Mouse (Mus musculus) cerebellum, postnatal 10 days (tissue): Measurements from ENCODE around the gene Ooep.
"Not testable (repeated sequence)": the region's sequence is repeated elsewhere in the genome, so short reads cannot be mapped to it uniquely, and the experiment has no call there.

Experiments used
- DNase-seq, 2 experiments: peaks; one replicate each; pipeline ENCODE4 v3.0.0; 2021; ENCODE audit warnings: mixed read lengths in 2 of 2

Gene Ooep

GRCm38 (mm10) chr9:78365850-78366544, 12.5 kb downstream of the Ooep start:
- no peak for DNase-seq

- no peak for DNase-seq
These were observed 13.8 kb downstream of the Ooep start for GRCm38 (mm10) chr9:78364701-78365100.

GRCm38 (mm10) chr9:78363374-78363773, 15.2 kb downstream of the Ooep start:
- no peak for DNase-seq

- no peak for DNase-seq
These were observed 18.0 kb downstream of the Ooep start for GRCm38 (mm10) chr9:78360484-78360872.

GRCm38 (mm10) chr9:78359750-78360483, 18.6 kb downstream of the Ooep start:
- no peak for DNase-seq

- peak; percentile 83 to 86 for DNase-seq
These were observed 20.5 kb downstream of the Ooep start for GRCm38 (mm10) chr9:78358053-78358452.

GRCm38 (mm10) chr9:78355611-78356010, 22.9 kb downstream of the Ooep start, which contains the start of gene Gsta2:
Gene Gsta2, minus strand, starts transcription at chr9:78355788.
- no peak for DNase-seq

- no peak for DNase-seq
These were observed 23.6 kb downstream of the Ooep start for GRCm38 (mm10) chr9:78354665-78355578.

GRCm38 (mm10) chr9:78351504-78352220, 26.9 kb downstream of the Ooep start:
- DNase-seq: no peak

- DNase-seq: not testable (repeated sequence)
These were observed 28.5 kb downstream of the Ooep start for GRCm38 (mm10) chr9:78350007-78350406.

GRCm38 (mm10) chr9:78349141-78349540, 29.4 kb downstream of the Ooep start:
- DNase-seq: not testable (repeated sequence)

GRCm38 (mm10) chr9:78348206-78349004, 30.1 kb downstream of the Ooep start:
- DNase-seq: not testable (repeated sequence)

GRCm38 (mm10) chr9:78347004-78347403, 31.5 kb downstream of the Ooep start:
- DNase-seq: no peak

- DNase-seq: not testable (repeated sequence)
These were observed 33.3 kb downstream of the Ooep start for GRCm38 (mm10) chr9:78345235-78345634.

- not testable (repeated sequence) for DNase-seq
These were observed 35.5 kb downstream of the Ooep start for GRCm38 (mm10) chr9:78343055-78343454.

- not testable (repeated sequence) for DNase-seq
These were observed 36.0 kb downstream of the Ooep start for GRCm38 (mm10) chr9:78342494-78342893.

- DNase-seq: peak; percentile 64 to 71
These were observed 38.2 kb downstream of the Ooep start for GRCm38 (mm10) chr9:78340324-78340723.

GRCm38 (mm10) chr9:78337050-78337449, 41.5 kb downstream of the Ooep start:
- DNase-seq: peak in 1 of 2 experiments; percentile 12

GRCm38 (mm10) chr9:78327289-78327688, 51.2 kb downstream of the Ooep start, which contains the start of gene Omt2b:
Gene Omt2b, plus strand, starts transcription at chr9:78327589.
- DNase-seq: not testable (repeated sequence)
